Mouse (Mus musculus) kidney, postnatal 0 days (tissue): ENCODE data around the gene Dclk1. TPM values are rescaled to one million over a fixed set of nuclear protein-coding genes. Genes with fewer than 3 reads are reported as not detected.

Experiments used
- ATAC-seq: fragments of 200-750 bp; cut with Nextera tagmentation; replicated peaks from 2 replicates; pipeline ENCODE4 v1.8.0; 2017; ENCODE audit warnings: low read depth, moderate number of reproducible peaks, moderate TSS enrichment, moderate library complexity; ENCODE audit not compliant: low FRiP score
- DNase-seq: peaks from one replicate; pipeline ENCODE4 v3.0.0-alpha.2; 2016; ENCODE audit warnings: low spot score
- H3K27ac ChIP-seq: fragments of 300-500 bp; sonication (generic); 2 replicates; pipeline ENCODE4 v1.5.1; 2014; ENCODE audit warnings: mild to moderate bottlenecking
- H3K27me3 ChIP-seq: fragments of 300-500 bp; sonication (generic); 2 replicates; pipeline ENCODE4 v1.6.1; 2014; ENCODE audit warnings: low read length, mixed read lengths; ENCODE audit not compliant: insufficient read depth
- H3K36me3 ChIP-seq: fragments of 300-500 bp; sonication (generic); 2 replicates; pipeline ENCODE4 v1.6.1; 2014; ENCODE audit warnings: low read length, mixed read lengths; ENCODE audit not compliant: insufficient read depth
- H3K4me1 ChIP-seq: fragments of 300-500 bp; sonication (generic); replicated peaks from 2 replicates; pipeline ENCODE4 v1.6.1; 2014; ENCODE audit warnings: antibody characterized with exemption, low read length, mixed read lengths; ENCODE audit not compliant: insufficient read depth
- H3K4me2 ChIP-seq: fragments of 300-500 bp; sonication (generic); 2 replicates; pipeline ENCODE4 v1.6.1; 2014; ENCODE audit warnings: mild to moderate bottlenecking, low read length, moderate library complexity, mixed read lengths
- H3K4me3 ChIP-seq: fragments of 300-500 bp; sonication (generic); replicated peaks from 2 replicates; pipeline ENCODE4 v1.5.1; 2014; ENCODE audit warnings: low read depth, low read length
- H3K9ac ChIP-seq: fragments of 300-500 bp; sonication (generic); 2 replicates; pipeline ENCODE4 v1.6.1; 2014; ENCODE audit warnings: low read depth, low read length
- H3K9me3 ChIP-seq: fragments of 300-500 bp; sonication (generic); replicated peaks from 2 replicates; pipeline ENCODE4 v1.6.1; 2016; ENCODE audit warnings: low read length, inconsistent platforms, mixed read lengths
- CTCF ChIP-seq: IDR thresholded peaks from 2 replicates; pipeline ENCODE4 v1.5.1; 2016; ENCODE audit warnings: antibody characterized with exemption, low read depth, mild to moderate bottlenecking, moderate library complexity
- WGBS: fragments of 180-500 bp; shearing (Covaris S2); extraction: QIAGEN DNeasy Blood & Tissue Kit; methylation state at CpG from one replicate; pipeline ENCODE4 v1.1.7; 2014; 5-methylcytosine and 5-hydroxymethylcytosine counted together
- polyA plus RNA-seq: library from polyadenylated mRNA; unstranded; fragments of >200 nt; fragmentation: Nextera tagmentation; extraction: Ambion mirVana; gene quantifications from 2 replicates; pipeline ENCODE4 v1.2.1, GENCODE M21; 2015

Gene Dclk1
- polyA plus RNA-seq, 1 experiment from 2014 or later = 18.3 TPM

DNA sequence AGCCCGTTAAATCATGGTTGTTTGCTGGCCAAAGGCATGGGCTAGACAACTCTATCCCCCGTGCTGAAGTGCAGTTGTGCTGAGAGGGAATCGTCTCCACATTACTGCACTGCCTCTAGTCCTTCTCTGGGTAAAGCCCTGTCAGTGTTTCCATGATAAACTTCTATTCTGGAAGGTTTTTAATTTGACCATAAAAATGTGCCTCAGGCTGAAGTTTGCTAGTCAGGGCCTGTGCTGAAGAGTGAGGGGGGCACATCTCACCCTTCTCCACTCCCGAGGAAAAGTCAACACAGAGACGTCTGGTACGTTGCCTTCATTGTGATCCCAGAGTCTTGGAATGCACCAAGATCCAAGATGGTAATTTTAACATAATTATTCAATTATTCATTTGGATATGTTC lies 294.7 kb downstream of the Dclk1 start:
- no peak for DNase-seq
- H3K27ac ChIP-seq = no peak overlapping the region
- no peak for TF ChIP-seq CTCF

DNA sequence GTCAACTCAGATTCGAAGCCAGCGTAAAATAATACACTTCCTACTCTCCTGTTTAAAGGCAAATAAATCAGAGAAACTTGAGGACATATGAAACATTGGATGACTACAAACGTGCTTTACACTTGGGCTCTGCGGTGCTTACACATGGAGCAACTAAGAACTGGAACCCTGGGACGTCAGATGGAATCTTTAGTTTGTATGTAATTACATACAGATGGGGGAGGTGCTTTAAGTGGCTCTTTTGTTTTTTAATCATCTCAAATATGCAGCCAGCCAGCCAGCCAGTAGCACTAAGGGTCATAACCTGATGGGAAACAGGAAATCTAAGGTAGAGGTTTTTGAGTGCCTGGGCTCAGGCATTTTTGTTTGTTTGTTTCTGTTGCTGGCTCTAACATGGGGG lies 295.6 kb downstream of the Dclk1 start:
- Histone ChIP-seq H3K4me1 (0 out of 2 replicates have a peak, but pooled peaks cover 4% of the 10 kb centered on the region), H3K9me3 (no peaks in the 10 kb centered on the region), H3K27me3 (no peaks in the 10 kb centered on the region), H3K4me3 (no peak overlapping the region), H3K36me3 (no peaks in the 10 kb centered on the region), H3K4me2 (no peak overlapping the region), H3K27ac (no peak overlapping the region), H3K9ac (no peak overlapping the region)
- ATAC-seq (no peak), DNase-seq (no peak)
- WGBS = 31% methylated on average over 5 of the region's 5 CpGs
- TF ChIP-seq CTCF = no peak

More for the DNA sequence above, 294.7 kb downstream of the Dclk1 start:
- 0 out of 2 replicates have a peak, but pooled peaks cover 4% of the 10 kb centered on the region for H3K4me1 ChIP-seq
- no peak for ATAC-seq
- no peak overlapping the region for H3K4me3 ChIP-seq
- no peaks in the 10 kb centered on the region for H3K27me3 ChIP-seq
- H3K36me3 ChIP-seq = no peaks in the 10 kb centered on the region
- no peak overlapping the region for H3K9ac ChIP-seq
- no peak overlapping the region for H3K4me2 ChIP-seq
- WGBS = 22% methylated on average over 6 of the region's 6 CpGs
- no peaks in the 10 kb centered on the region for H3K9me3 ChIP-seq

DNA sequence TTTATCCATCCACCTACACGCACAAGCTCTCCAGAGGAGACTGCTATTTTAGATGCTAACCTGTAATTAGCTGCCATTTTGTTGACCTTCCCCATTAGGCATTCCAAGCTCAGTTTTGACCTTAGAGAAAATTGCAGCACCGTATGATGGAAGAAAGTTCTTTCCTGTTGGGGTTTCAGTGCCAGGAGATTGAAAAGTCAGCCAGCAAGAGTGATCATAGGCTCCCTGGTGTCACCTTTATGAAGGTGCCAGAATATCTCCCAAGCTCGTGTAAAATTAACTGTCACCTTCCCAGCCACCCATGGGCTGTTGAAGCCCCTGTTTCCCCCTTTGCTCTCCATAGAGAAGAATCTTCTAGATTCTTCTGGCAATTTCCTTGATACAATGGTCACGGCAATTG lies 297.2 kb downstream of the Dclk1 start:
- Histone ChIP-seq H3K27ac (no peak overlapping the region), H3K4me2 (no peak overlapping the region), H3K4me1 (0 out of 2 replicates have a peak, but pooled peaks cover 4% of the 10 kb centered on the region), H3K9me3 (no peaks in the 10 kb centered on the region), H3K27me3 (no peaks in the 10 kb centered on the region), H3K36me3 (no peaks in the 10 kb centered on the region), H3K4me3 (no peak overlapping the region), H3K9ac (no peak overlapping the region)
- DNase-seq = no peak
- ATAC-seq = no peak
- no peak for TF ChIP-seq CTCF
- WGBS = 37% methylated on average over 4 of the region's 4 CpGs

DNA sequence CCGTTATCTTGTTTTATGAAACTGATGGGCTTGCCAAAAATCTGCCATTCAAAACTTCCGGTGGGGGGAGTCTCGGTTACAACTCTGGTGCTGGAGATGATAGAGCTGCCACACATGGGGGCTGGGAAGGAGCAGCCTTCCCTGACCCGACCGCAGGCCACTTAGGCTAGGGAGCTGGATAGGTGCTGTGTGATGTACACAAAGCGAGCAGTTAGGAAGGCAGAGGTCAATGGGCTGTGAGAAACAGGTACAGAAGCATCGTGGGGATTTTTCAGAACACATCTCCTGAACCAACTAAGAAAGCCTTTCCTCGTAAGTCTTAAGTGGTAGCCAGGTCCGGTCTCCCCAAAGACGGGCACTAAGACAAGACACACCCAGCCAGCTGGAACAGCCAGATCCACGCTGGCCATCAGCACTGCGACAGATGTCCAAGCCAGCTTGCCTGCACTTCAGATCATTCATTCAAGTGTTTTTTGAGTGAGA lies 297.7 kb downstream of the Dclk1 start:
- Histone ChIP-seq H3K9ac (no peak overlapping the region), H3K27ac (no peak overlapping the region), H3K9me3 (no peaks in the 10 kb centered on the region), H3K4me3 (no peak overlapping the region), H3K36me3 (no peaks in the 10 kb centered on the region), H3K4me1 (0 out of 2 replicates have a peak, but pooled peaks cover 4% of the 10 kb centered on the region), H3K4me2 (no peak overlapping the region), H3K27me3 (no peaks in the 10 kb centered on the region)
- 63% methylated on average over 12 of the region's 12 CpGs for WGBS
- no peak for DNase-seq
- no peak for ATAC-seq
- no peak for TF ChIP-seq CTCF

DNA sequence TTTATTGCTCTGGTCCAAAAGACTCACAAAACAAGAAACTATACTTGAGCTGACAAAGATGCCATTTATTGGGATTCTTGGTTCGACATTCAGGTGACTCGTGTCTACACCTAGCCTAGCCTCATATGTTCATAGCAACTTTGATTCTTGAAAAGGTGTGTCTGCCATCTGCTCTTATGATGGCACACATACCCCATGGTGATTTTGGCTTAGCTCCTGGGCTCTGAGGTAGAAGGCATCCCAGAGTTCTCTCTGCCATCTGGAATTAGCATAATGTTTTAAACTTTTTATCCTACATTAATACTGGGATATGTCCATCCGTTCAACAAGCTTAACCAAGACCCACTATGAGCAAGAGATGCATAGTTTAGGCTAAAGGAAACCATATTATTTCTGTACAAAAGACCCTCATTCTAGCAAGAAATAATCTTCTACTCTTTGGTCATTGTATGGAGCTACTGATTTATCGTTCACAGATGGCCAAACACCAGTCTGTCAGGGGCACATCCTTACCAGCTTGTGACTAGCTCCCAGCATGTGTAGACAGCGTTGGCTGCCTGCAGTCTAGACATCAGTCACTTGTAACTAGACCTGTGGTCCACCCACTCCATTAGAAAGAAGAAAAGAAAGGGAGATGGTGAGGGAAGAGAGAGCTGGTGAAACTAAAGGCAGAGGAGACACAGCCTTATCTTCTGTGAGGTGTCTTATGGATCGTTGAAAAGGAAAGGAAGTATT lies 298.4 kb downstream of the Dclk1 start:
- no peak overlapping the region for H3K9ac ChIP-seq
- no peak for DNase-seq
- no peaks in the 10 kb centered on the region for H3K27me3 ChIP-seq
- no peak for TF ChIP-seq CTCF
- no peak for ATAC-seq
- WGBS = 87% methylated on average over 6 of the region's 6 CpGs
- H3K27ac ChIP-seq = no peak overlapping the region
- H3K4me2 ChIP-seq = no peak overlapping the region
- H3K4me3 ChIP-seq = no peak overlapping the region
- H3K4me1 ChIP-seq = 0 out of 2 replicates have a peak, but pooled peaks cover 4% of the 10 kb centered on the region
- no peaks in the 10 kb centered on the region for H3K36me3 ChIP-seq
- H3K9me3 ChIP-seq = no peaks in the 10 kb centered on the region

DNA sequence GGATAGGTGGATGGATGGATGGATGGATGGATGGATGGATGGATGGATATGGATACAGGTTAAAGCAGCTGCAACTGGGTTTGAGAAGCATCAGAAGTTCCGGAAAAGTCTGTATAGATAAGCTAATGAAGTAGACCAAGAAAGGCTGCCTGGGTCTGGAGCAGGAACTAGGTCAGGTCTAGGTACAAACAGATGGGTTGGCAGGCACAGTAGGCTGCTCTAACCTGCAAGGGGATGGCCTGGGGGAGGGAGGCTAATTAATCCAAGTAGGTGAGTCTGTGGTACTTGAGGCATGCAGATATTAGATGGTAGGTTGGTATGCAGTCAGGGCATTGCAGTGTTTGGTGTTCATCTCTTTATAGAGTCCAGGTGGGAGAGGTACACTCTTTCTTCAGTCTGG lies 299.6 kb downstream of the Dclk1 start:
- no peak for DNase-seq
- H3K36me3 ChIP-seq = no peaks in the 10 kb centered on the region
- WGBS = 83% methylated on average over 1 of the region's 1 CpGs

More for the DNA sequence above, 299.6 kb downstream of the Dclk1 start:
- no peak for TF ChIP-seq CTCF
- H3K9ac ChIP-seq = no peak overlapping the region
- no peaks in the 10 kb centered on the region for H3K9me3 ChIP-seq
- no peaks in the 10 kb centered on the region for H3K27me3 ChIP-seq
- no peak overlapping the region for H3K4me2 ChIP-seq
- ATAC-seq = no peak
- 0 out of 2 replicates have a peak, but pooled peaks cover 4% of the 10 kb centered on the region for H3K4me1 ChIP-seq
- no peak overlapping the region for H3K4me3 ChIP-seq
- H3K27ac ChIP-seq = no peak overlapping the region
